Mouse (Mus musculus): ENCODE results near the gene Tead4.
"Not testable (repeated sequence)": the region's sequence is repeated elsewhere in the genome, so short reads cannot be mapped to it uniquely, and the experiment has no call there.

Tead4 gene

DNA sequence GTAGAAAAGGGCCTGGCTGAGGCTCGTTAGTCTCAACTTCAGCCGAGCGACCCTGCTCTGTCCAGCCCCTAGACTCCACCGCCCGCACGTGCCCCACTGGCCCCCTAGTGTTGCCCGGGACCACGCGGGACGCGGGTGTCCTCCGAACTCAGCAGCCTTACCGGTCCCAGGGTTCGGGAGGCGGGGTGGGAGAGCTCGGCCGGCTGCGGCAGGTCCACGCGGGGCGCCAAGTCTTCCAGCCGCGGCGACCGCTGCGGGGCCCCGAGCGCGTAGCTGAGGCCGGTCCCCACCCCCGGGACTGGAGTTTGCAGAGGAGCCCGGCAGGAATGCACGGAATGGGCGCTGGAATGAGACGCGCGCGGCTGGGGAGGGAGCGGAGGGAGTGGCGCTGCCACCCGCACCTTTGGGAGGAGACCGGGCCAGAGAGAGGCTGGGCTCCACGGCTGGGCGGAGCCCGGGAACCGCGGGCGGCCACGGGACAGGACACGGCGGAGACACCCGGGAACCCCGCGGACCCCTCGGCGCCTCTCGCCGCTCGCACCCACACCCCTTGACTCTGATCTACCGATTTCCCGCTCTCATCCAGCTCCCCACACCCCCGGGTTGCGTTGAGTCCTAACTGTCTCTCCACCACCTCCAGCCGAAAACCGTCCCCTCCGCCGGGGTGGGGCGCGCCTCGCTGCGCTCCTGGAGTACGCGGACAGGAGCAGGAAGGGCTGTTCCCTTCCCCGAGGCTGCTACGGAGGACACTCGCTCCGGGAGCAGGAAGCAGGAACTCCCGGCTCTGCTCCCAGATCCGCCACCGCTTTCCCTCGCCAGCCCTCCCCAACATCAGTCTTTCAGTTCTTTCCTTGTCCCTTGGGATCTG is at the start of gene Tead4:
TSS of gene Tead4 (minus strand) at position 690 of the 868 bp plus-strand sequence.
- DNase-seq (ENCODE audit: low spot score) = no peak

DNA sequence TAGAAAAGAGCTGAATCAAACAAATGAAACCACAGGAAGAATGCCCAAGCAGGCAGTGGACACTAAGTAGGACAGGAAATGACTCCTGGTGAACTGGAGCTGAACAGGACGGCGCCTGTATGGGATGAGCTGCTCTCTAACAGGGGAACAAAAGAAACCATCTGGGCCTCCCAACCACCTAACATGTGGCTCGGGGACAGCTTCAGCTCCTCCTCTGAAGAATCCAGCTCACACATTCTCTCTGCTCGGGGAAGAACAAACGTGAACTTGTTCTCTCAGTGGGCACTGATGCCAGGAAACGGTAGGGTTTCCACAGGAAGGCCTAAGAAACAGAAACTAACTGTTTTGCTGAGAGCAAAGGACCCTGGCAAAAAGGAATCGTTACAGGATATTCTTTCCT is 49.1 kb upstream of the Tead4 start:
- DNase-seq (ENCODE audit: low spot score) = no peak

GRCm38 (mm10) chr6:128346782-128347181 is 46.2 kb upstream of the Tead4 start:
- DNase-seq (ENCODE audit: low spot score) = no peak

- no peak for DNase-seq (ENCODE audit: low spot score)
These were observed 45.0 kb upstream of the Tead4 start for GRCm38 (mm10) chr6:128345623-128346022.

- DNase-seq (ENCODE audit: low spot score) = no peak
These were observed 41.5 kb upstream of the Tead4 start for GRCm38 (mm10) chr6:128341956-128342723.

DNA sequence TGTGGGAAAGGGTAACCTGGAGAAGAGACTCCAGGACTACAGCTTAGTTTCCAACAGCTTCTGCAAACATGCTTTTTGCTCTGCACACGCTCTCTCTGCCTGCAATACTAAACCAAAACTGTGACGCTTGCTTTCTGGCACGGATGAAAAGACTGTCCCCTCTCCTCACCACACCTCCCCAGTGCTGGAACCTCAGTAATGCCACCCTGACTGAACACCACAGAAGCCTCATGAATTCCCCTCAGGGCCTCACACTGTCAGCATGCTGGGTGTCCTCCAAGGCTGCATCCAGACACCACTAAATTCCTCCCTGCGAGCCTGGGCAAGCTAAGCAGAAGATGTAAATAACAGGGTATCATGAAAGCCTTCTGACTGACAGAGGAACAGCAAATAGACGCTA is 38.3 kb upstream of the Tead4 start:
- no peak for DNase-seq (ENCODE audit: low spot score)

DNA sequence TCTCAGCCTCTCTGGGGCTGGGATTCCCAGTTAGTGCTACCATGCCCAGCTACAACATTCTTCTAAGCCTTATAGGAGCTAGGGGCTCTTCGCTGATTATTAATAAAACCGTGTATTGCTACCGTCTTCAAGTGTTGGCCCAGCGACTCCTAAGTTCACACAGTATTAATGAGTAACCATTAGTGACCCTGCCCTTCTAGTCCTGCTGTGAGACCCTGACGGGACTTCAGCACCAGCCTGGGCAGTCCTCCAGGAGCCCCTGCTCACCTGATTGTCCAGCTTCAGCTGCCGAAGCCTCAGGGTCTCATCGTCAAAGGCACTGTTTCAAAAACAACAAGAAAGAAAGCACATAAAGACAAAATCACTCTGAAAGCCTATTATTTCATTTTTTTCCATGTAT is 36.8 kb upstream of the Tead4 start:
- DNase-seq (ENCODE audit: low spot score) = no peak

DNA sequence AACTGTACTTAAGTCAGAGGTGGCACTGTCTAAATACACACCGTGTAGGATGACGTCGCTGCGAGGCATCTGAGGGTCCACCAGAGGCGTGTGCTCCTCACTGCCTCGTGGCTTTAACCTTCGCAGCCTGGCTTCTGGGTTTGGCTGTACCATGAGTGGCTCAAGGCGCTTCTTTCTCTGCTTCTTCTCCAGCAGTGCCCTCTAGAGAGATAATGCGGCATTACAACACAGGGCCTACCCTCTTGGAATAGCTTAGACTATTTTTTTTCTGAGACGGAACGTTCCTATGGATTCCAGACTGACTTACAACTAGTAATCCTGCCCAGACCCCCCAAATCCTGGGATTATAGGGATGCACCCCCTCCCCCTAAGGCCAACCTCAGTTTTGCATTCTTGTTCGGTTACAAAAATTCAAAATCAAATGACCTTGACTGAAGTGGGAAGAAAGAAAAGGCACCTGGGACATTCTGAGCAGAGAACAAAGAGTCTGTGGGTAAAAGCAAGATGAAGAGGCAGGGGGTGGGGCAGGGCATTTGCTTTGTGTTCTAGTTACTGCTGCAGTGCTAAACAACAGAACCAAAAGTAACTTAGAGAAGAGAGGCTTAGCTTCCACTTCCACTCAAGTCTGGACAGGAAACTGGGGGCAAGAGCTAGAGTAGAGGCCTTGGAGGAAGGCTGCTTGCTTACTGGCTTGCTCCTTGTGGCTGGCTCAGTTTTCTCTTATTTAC is 33.9 kb upstream of the Tead4 start:
- DNase-seq (ENCODE audit: low spot score) = peak; percentile 67

GRCm38 (mm10) chr6:128318317-128318716 is 17.7 kb upstream of the Tead4 start:
- DNase-seq (ENCODE audit: low spot score) = peak; percentile 54

DNA sequence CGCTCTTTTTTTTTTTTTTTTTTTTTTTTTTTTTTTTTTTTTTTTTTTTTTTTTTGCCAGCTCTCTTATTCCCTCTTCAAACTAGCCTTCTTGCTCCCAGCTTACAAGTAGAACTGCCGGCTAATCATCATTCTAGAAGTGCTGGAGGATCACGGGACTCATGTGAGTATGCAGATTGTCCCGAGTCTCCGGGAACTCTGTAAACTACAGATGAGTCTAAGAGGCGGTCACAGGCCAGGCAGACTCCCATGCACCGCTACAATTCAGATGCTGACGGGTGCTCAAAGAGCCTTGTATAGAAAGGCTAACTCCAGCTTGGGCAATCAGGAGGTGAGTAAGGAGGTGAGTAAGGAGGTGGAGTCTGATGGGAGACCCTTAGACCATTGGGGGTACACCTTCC is 15.0 kb upstream of the Tead4 start:
- no peak for DNase-seq (ENCODE audit: low spot score)

- no peak for DNase-seq (ENCODE audit: low spot score)
These were observed 14.2 kb upstream of the Tead4 start for GRCm38 (mm10) chr6:128314796-128315195.

DNA sequence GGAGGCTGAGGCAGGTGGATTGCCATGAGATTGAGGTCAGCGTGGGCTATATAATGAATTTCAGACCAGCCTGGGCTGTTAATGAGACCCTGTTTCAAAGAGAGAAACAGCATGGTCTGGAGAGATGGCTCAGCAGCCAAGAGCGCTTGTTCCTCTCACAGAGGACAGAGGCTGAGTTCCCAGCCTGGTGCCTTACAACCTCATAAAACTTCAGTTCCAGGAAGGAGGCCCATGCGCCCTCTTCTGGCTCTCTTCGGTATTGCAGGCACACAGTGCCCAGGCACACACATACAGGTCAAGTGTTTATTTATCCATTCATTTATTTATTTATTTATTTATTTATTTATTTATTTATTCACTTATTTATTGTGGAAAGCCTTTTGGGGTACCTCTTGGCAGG is 7.7 kb upstream of the Tead4 start:
- no peak for DNase-seq (ENCODE audit: low spot score)

- no peak for DNase-seq (ENCODE audit: low spot score)
These were observed 4.2 kb upstream of the Tead4 start for GRCm38 (mm10) chr6:128304801-128305200.

DNA sequence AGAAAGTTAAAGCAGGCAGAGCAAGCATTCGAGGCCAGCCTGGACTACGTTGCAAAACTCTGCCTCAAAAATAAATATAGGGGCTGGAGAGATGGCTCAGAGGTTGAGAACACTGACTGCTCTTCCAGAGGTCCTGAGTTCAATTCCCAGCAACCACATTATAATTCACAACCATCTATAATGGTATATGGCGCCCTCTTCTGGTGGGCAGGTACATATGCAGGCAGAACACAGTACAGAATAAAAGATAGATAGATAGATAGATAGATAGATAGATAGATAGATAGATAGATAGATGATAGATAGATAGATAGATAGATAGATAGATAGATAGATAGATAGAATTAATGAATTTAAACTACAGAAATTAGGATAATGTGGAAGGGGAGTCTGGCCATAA is 2.0 kb upstream of the Tead4 start:
- not testable (repeated sequence) for DNase-seq (ENCODE audit: low spot score)

DNA sequence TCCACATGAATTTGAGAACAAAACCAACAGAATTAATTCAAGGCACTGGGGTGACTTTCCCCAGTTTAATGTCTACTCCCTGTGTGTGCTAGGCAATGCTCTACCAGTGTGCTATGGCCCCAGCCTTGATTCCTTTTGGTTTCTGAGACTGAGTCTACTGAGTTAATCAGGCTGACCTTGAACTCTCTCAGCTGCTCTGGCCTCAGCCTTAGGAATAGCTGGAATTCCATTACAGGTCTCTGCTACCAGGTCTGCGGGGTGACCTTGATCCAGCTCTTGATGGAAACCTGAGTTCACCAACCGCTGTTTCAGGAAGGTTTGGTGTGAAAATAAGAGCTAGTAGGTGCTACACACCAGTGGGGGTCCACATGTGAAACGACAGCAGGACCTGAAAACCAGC is 1.3 kb upstream of the Tead4 start:
- DNase-seq (ENCODE audit: low spot score) = no peak

DNA sequence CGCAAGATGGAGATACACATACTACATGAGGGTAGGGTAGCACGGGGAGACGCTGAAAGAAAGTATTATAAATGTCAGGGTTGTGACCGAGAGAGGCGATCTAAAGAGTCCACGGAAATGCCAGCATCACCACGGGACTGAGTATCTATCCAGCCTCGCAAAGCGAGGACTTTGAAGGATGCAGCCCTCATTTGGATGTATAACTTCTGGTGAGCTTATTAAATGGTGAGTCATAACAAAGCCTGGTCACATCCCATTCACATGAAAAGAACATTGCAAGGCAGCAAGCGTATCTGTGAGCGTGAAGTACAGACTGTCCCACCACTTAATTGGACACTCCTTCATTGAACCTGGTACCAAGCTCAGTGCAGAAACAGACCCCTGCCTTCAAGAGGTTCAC is 835 bp upstream of the Tead4 start:
- no peak for DNase-seq (ENCODE audit: low spot score)

- DNase-seq (ENCODE audit: low spot score) = no peak
These were observed 1.1 kb downstream of the Tead4 start for GRCm38 (mm10) chr6:128299292-128300133.

DNA sequence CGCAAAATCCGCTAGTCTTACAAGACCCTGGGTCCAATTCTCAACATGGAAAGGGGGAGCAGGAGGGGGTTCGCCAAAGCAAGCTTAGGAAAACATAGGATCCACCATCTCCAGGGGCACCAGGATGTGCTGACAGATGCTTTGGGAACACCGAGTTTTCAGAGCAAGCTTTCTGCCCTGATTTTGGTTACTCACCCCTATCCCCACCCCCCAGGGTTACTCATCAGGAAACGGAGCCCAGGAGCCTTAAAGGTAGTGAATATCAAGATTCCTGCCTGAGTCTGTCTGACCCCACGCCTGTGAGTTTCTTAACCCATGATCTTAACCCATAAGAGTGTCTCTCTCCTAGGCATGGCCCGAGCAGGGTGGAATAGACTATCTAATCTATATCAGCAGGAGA is 2.4 kb downstream of the Tead4 start:
- DNase-seq (ENCODE audit: low spot score) = no peak

- DNase-seq (ENCODE audit: low spot score) = no peak
These were observed 3.8 kb downstream of the Tead4 start for GRCm38 (mm10) chr6:128296750-128297393.

GRCm38 (mm10) chr6:128295876-128296749 is 4.5 kb downstream of the Tead4 start:
- DNase-seq (ENCODE audit: low spot score) = no peak
